Mouse (Mus musculus) hindbrain, embryonic 11.5 days (tissue): ENCODE measurements around the gene Nhlrc4. TPM values are rescaled to one million over a fixed set of nuclear protein-coding genes. Genes with fewer than 3 reads are reported as not detected.

Experiments used
- ATAC-seq: fragments of 200-750 bp; cut with Nextera tagmentation; 2 replicates; pipeline ENCODE4 v1.8.0; 2017; ENCODE audit warnings: mild to moderate bottlenecking, moderate TSS enrichment, moderate library complexity; ENCODE audit not compliant: low FRiP score
- DNase-seq: peaks from one replicate; pipeline ENCODE4 v3.0.0-alpha.2; 2015; ENCODE audit warnings: low spot score
- H3K27ac ChIP-seq: fragments of 300-500 bp; sonication (generic); 2 replicates; pipeline ENCODE4 v1.5.1; 2014; ENCODE audit warnings: mild to moderate bottlenecking, low read depth, low read length
- H3K27me3 ChIP-seq: fragments of 300-500 bp; sonication (generic); 2 replicates; pipeline ENCODE4 v1.6.1; 2014; ENCODE audit warnings: mild to moderate bottlenecking, low read length, moderate library complexity, mixed read lengths; ENCODE audit not compliant: control insufficient read depth, insufficient read depth
- H3K36me3 ChIP-seq: fragments of 300-500 bp; sonication (generic); 2 replicates; pipeline ENCODE4 v1.6.1; 2014; ENCODE audit warnings: mild to moderate bottlenecking, low read length, moderate library complexity, mixed read lengths; ENCODE audit not compliant: control insufficient read depth, insufficient read depth
- H3K4me1 ChIP-seq: fragments of 300-500 bp; sonication (generic); replicated peaks from 2 replicates; pipeline ENCODE4 v1.6.1; 2014; ENCODE audit warnings: low read length, mixed read lengths; ENCODE audit not compliant: control insufficient read depth, insufficient read depth
- H3K4me2 ChIP-seq: fragments of 300-500 bp; sonication (generic); replicated peaks from 2 replicates; pipeline ENCODE4 v1.6.1; 2014; ENCODE audit warnings: mild to moderate bottlenecking, low read depth, low read length
- H3K4me3 ChIP-seq: fragments of 300-500 bp; sonication (generic); 2 replicates; pipeline ENCODE4 v1.5.1; 2014; ENCODE audit warnings: low read depth, low read length
- H3K9ac ChIP-seq: fragments of 300-500 bp; sonication (generic); 2 replicates; pipeline ENCODE4 v1.6.1; 2014; ENCODE audit warnings: low read depth, low read length
- H3K9me3 ChIP-seq: fragments of 300-500 bp; sonication (generic); 2 replicates; pipeline ENCODE4 v1.6.1; 2016; ENCODE audit warnings: low read length; ENCODE audit not compliant: control insufficient read depth
- WGBS: fragments of 180-500 bp; shearing (Covaris S2); extraction: QIAGEN DNeasy Blood & Tissue Kit; methylation state at CpG from one replicate; pipeline ENCODE4 v1.1.7; 2014; 5-methylcytosine and 5-hydroxymethylcytosine counted together
- polyA plus RNA-seq: library from polyadenylated mRNA; unstranded; fragments of >200 nt; fragmentation: Nextera tagmentation; extraction: Ambion mirVana; gene quantifications from 2 replicates; pipeline ENCODE4 v1.2.1, GENCODE M21; 2014

Nhlrc4 gene
- polyA plus RNA-seq, 1 experiment from 2014 or later = 0.15 TPM

GRCm38 (mm10) chr17:25961566-25961965 is 16.8 kb upstream of the Nhlrc4 start:
- H3K4me1 ChIP-seq = no peaks in the 10 kb centered on the region
- 92% methylated on average over 5 of the region's 5 CpGs for WGBS
- no peak overlapping the region for H3K4me2 ChIP-seq
- DNase-seq (no peak), ATAC-seq (no peak)
- 0 out of 2 replicates have a peak, but pooled peaks cover 6% of the 10 kb centered on the region for H3K36me3 ChIP-seq
- H3K4me3 ChIP-seq = no peak overlapping the region
- H3K9me3 ChIP-seq = no peaks in the 10 kb centered on the region
- H3K9ac ChIP-seq = no peak overlapping the region
- no peaks in the 10 kb centered on the region for H3K27me3 ChIP-seq
- no peak overlapping the region for H3K27ac ChIP-seq

- H3K4me3 ChIP-seq = no peak overlapping the region
- 92% methylated on average over 21 of the region's 23 CpGs for WGBS
- H3K36me3 ChIP-seq = 0 out of 2 replicates have a peak, but pooled peaks cover 6% of the 10 kb centered on the region
- no peak overlapping the region for H3K4me2 ChIP-seq
- ATAC-seq = no peak
- H3K27ac ChIP-seq = no peak overlapping the region
- no peak overlapping the region for H3K9ac ChIP-seq
- H3K9me3 ChIP-seq = no peaks in the 10 kb centered on the region
- H3K27me3 ChIP-seq = no peaks in the 10 kb centered on the region
- no peak for DNase-seq
- H3K4me1 ChIP-seq = no peaks in the 10 kb centered on the region
Measured at GRCm38 (mm10) chr17:25959630-25960467, 15.1 kb upstream of the Nhlrc4 start.

GRCm38 (mm10) chr17:25958771-25959494 is 14.2 kb upstream of the Nhlrc4 start:
- H3K36me3 ChIP-seq = 0 out of 2 replicates have a peak, but pooled peaks cover 6% of the 10 kb centered on the region
- ATAC-seq = no peak

GRCm38 (mm10) chr17:25957586-25958051 is 12.9 kb upstream of the Nhlrc4 start:
- Histone ChIP-seq H3K9me3 (no peaks in the 10 kb centered on the region), H3K27me3 (peaks cover 7% of the 10 kb centered on the region), H3K4me3 (no peak overlapping the region), H3K4me2 (no peak overlapping the region), H3K27ac (no peak overlapping the region), H3K9ac (no peak overlapping the region), H3K4me1 (no peaks in the 10 kb centered on the region), H3K36me3 (0 out of 2 replicates have a peak, but pooled peaks cover 6% of the 10 kb centered on the region)
- DNase-seq (no peak), ATAC-seq (no peak)
- WGBS = 78% methylated on average over 14 of the region's 14 CpGs

More at GRCm38 (mm10) chr17:25958771-25959494, 14.2 kb upstream of the Nhlrc4 start:
- WGBS = 93% methylated on average over 11 of the region's 11 CpGs
- Histone ChIP-seq H3K27ac (no peak overlapping the region), H3K4me1 (no peaks in the 10 kb centered on the region), H3K4me2 (no peak overlapping the region), H3K9me3 (no peaks in the 10 kb centered on the region), H3K4me3 (no peak overlapping the region), H3K9ac (no peak overlapping the region), H3K27me3 (no peaks in the 10 kb centered on the region)
- no peak for DNase-seq

GRCm38 (mm10) chr17:25956631-25957030 is 11.9 kb upstream of the Nhlrc4 start:
- peaks cover 17% of the 10 kb centered on the region for H3K27me3 ChIP-seq
- no peak overlapping the region for H3K4me3 ChIP-seq
- ATAC-seq = no peak
- H3K9me3 ChIP-seq = no peaks in the 10 kb centered on the region
- peaks cover 3% of the 10 kb centered on the region; the same call in 1 of the 2 replicates for H3K4me1 ChIP-seq
- H3K27ac ChIP-seq = no peak overlapping the region
- WGBS = 78% methylated on average over 7 of the region's 7 CpGs
- DNase-seq = no peak
- 0 out of 2 replicates have a peak, but pooled peaks cover 6% of the 10 kb centered on the region for H3K36me3 ChIP-seq
- no peak overlapping the region for H3K9ac ChIP-seq
- no peak overlapping the region for H3K4me2 ChIP-seq

- 82% methylated on average over 7 of the region's 7 CpGs for whole genome bisulfite sequencing
- H3K9ac ChIP-seq = no peak overlapping the region
- DNase-seq = no peak
- no peaks in the 10 kb centered on the region for H3K9me3 ChIP-seq
- no peak overlapping the region for H3K4me2 ChIP-seq
- H3K36me3 ChIP-seq = 0 out of 2 replicates have a peak, but pooled peaks cover 6% of the 10 kb centered on the region
- no peak overlapping the region for H3K27ac ChIP-seq
- peaks cover 21% of the 10 kb centered on the region for H3K27me3 ChIP-seq
- H3K4me1 ChIP-seq = peaks cover 3% of the 10 kb centered on the region; the same call in 1 of the 2 replicates
- ATAC-seq = no peak
- H3K4me3 ChIP-seq = no peak overlapping the region
Measured at GRCm38 (mm10) chr17:25956201-25956600, 11.4 kb upstream of the Nhlrc4 start.

GRCm38 (mm10) chr17:25955736-25956135 is 11.0 kb upstream of the Nhlrc4 start:
- 84% methylated on average over 3 of the region's 3 CpGs for WGBS
- Histone ChIP-seq H3K4me2 (no peak overlapping the region), H3K9ac (no peak overlapping the region), H3K27me3 (peaks cover 26% of the 10 kb centered on the region), H3K9me3 (no peaks in the 10 kb centered on the region), H3K4me3 (no peak overlapping the region), H3K4me1 (peaks cover 3% of the 10 kb centered on the region; the same call in 1 of the 2 replicates), H3K27ac (no peak overlapping the region), H3K36me3 (0 out of 2 replicates have a peak, but pooled peaks cover 6% of the 10 kb centered on the region)
- ATAC-seq (no peak), DNase-seq (no peak)

- Histone ChIP-seq H3K27ac (no peak overlapping the region), H3K9ac (no peak overlapping the region), H3K9me3 (no peaks in the 10 kb centered on the region), H3K36me3 (0 out of 2 replicates have a peak, but pooled peaks cover 4% of the 10 kb centered on the region), H3K4me3 (no peak overlapping the region), H3K27me3 (peaks cover 35% of the 10 kb centered on the region), H3K4me1 (peaks cover 3% of the 10 kb centered on the region; the same call in 1 of the 2 replicates), H3K4me2 (no peak overlapping the region)
- DNase-seq = no peak
- no peak for ATAC-seq
- 96% methylated on average over 2 of the region's 2 CpGs for WGBS
Measured at GRCm38 (mm10) chr17:25954671-25955070, 9.9 kb upstream of the Nhlrc4 start.
